Mouse (Mus musculus) hindbrain, embryonic 14.5 days (tissue): ENCODE measurements around the gene Gm45837. TPM values are rescaled to one million over a fixed set of nuclear protein-coding genes. Genes with fewer than 3 reads are reported as not detected.
A peak's percentile ranks its signal among the peaks of the same experiment; 100 is the strongest.

Experiments
- ATAC-seq: fragments of 200-750 bp; cut with Nextera tagmentation; 2 replicates; pipeline ENCODE4 v1.8.0; 2017; ENCODE audit warnings: moderate number of reproducible peaks, mild to moderate bottlenecking, moderate TSS enrichment, moderate library complexity; ENCODE audit not compliant: low FRiP score
- DNase-seq: peaks from one replicate; pipeline ENCODE4 v3.0.0-alpha.2; 2015; ENCODE audit warnings: low spot score
- H3K27ac ChIP-seq: fragments of 300-500 bp; sonication (generic); 2 replicates; pipeline ENCODE4 v1.5.1; 2014; ENCODE audit warnings: mild to moderate bottlenecking, moderate library complexity
- H3K27me3 ChIP-seq: fragments of 300-500 bp; sonication (generic); 2 replicates; pipeline ENCODE4 v1.6.1; 2014; ENCODE audit warnings: mild to moderate bottlenecking, low read length, mixed read lengths; ENCODE audit not compliant: control insufficient read depth, insufficient read depth
- H3K36me3 ChIP-seq: fragments of 300-500 bp; sonication (generic); replicated peaks from 2 replicates; pipeline ENCODE4 v1.6.1; 2014; ENCODE audit not compliant: control insufficient read depth, insufficient read depth
- H3K4me1 ChIP-seq: fragments of 300-500 bp; sonication (generic); replicated peaks from 2 replicates; pipeline ENCODE4 v1.6.1; 2014; ENCODE audit warnings: antibody characterized with exemption, low read length, mixed read lengths; ENCODE audit not compliant: control insufficient read depth, insufficient read depth
- H3K4me2 ChIP-seq: fragments of 300-500 bp; sonication (generic); replicated peaks from 2 replicates; pipeline ENCODE4 v1.6.1; 2014; ENCODE audit warnings: mild to moderate bottlenecking, moderate library complexity
- H3K4me3 ChIP-seq: fragments of 300-500 bp; sonication (generic); replicated peaks from 2 replicates; pipeline ENCODE4 v1.5.1; 2014; ENCODE audit warnings: mild to moderate bottlenecking, low read length
- H3K9ac ChIP-seq: fragments of 300-500 bp; sonication (generic); 2 replicates; pipeline ENCODE4 v1.6.1; 2014
- H3K9me3 ChIP-seq: fragments of 300-500 bp; sonication (generic); 2 replicates; pipeline ENCODE4 v1.6.1; 2016; ENCODE audit warnings: low read length; ENCODE audit not compliant: control insufficient read depth
- WGBS: fragments of 180-500 bp; shearing (Covaris S2); extraction: QIAGEN DNeasy Blood & Tissue Kit; methylation state at CpG from one replicate; pipeline ENCODE4 v1.1.7; 2014; 5-methylcytosine and 5-hydroxymethylcytosine counted together
- polyA plus RNA-seq: library from polyadenylated mRNA; unstranded; fragments of >200 nt; fragmentation: Nextera tagmentation; extraction: Ambion mirVana; gene quantifications from 2 replicates; pipeline ENCODE4 v1.2.1, GENCODE M21; 2014

Gene Gm45837
- polyA plus RNA-seq, 1 experiment from 2014 or later = not detected

DNA sequence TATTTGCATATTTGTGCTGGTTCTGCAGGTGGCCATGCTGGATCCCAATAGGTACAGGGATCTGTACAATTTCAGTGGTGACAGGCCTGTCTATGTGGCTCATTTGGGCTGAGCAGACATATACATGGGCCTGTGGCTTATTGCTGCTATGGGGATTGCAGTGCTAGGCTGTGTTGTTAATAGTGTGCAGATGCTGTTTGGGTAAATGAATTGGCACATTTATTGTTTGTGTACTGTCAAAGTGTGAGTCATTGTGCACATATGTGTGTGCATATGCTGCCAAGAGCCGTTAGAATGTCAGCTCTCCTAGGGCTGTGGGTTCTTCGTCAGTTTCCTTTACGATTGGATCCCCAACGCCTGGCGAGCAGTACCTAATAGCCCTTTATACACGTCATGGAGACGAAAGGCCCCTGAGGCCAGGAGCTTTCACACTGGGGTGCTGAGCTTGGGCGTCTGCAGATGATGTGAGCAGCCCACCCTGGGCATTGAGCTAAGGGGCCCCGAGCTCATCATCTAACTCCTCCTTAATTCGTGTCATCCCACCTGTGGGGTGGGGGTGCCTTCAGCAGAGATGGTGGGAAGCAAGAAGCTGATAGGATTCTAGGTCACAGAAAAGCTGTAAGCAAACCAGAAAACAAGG lies 33.9 kb upstream of the Gm45837 start:
- ATAC-seq (peak; percentile 31; the same call in 1 of the 2 replicates), DNase-seq (no peak)
- no peak overlapping the region for H3K27ac ChIP-seq

DNA sequence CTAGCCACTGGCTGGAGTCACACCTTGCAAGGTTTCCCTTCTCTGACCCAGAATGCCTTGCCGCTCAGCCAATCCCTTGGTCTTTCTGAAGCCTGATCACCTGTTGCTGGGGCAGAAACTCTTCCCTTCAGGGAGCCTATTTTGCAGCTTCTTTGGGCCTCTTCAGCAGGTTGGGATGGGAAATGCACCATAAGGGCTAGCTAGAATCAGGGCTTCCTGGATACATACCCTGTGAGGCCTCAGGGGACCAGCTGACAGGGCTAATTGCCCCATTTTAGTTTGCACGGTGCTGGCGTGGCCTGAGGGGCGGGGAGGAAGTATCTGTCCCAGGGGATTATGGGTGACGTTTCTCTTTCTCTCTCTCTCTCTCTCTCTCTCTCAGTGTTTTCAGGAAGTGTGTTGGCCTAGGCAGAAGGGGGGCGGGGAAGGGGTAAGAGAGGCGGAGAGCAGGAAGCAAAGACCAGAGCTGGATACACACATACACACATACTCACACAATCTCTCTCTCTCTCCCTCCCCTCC lies 32.9 kb upstream of the Gm45837 start:
- Histone ChIP-seq H3K4me2 (peak overlapping the region; percentile 24; the same call in 1 of the 2 replicates), H3K4me1 (0 out of 2 replicates have a peak, but pooled peaks cover 5% of the 10 kb centered on the region), H3K9me3 (no peaks in the 10 kb centered on the region), H3K27me3 (no peaks in the 10 kb centered on the region), H3K36me3 (no peaks in the 10 kb centered on the region), H3K9ac (no peak overlapping the region), H3K27ac (no peak overlapping the region), H3K4me3 (no peak overlapping the region)
- 36% methylated on average over 7 of the region's 7 CpGs for WGBS
- ATAC-seq = no peak
- DNase-seq = no peak

More for the DNA sequence above, 33.9 kb upstream of the Gm45837 start:
- H3K4me2 ChIP-seq = no peak overlapping the region
- H3K9me3 ChIP-seq = no peaks in the 10 kb centered on the region
- H3K4me3 ChIP-seq = no peak overlapping the region
- no peaks in the 10 kb centered on the region for H3K27me3 ChIP-seq
- H3K4me1 ChIP-seq = 0 out of 2 replicates have a peak, but pooled peaks cover 5% of the 10 kb centered on the region
- H3K9ac ChIP-seq = no peak overlapping the region
- no peaks in the 10 kb centered on the region for H3K36me3 ChIP-seq
- 66% methylated on average over 10 of the region's 10 CpGs for WGBS

DNA sequence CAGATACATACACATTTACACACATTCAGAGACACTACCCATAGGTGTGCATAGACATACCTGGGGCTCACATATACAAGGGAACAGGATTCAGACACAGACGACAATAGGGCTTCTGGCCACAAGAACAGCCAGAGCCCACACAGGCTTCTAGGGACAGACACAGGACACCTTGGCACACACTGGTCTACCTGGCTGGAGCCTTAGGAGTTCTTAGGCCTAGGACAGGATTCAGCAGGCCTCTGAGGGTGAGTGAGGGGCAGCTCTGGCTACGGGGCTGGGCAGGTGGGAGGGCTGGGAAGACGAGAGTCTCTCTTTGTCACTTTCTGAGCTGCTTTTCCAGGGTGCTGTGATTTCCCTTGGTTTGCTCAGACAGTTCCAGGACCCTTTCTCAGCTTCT lies 32.4 kb upstream of the Gm45837 start:
- Histone ChIP-seq H3K27ac (no peak overlapping the region; the same call in 1 of the 2 replicates), H3K9ac (no peak overlapping the region; the same call in 1 of the 2 replicates), H3K9me3 (no peaks in the 10 kb centered on the region), H3K27me3 (no peaks in the 10 kb centered on the region), H3K4me2 (peak overlapping the region; percentile 24; the same call in 1 of the 2 replicates), H3K36me3 (no peaks in the 10 kb centered on the region), H3K4me1 (0 out of 2 replicates have a peak, but pooled peaks cover 5% of the 10 kb centered on the region), H3K4me3 (no peak overlapping the region)
- no peak for DNase-seq
- no peak for ATAC-seq
- WGBS = 67% methylated on average over 3 of the region's 3 CpGs

DNA sequence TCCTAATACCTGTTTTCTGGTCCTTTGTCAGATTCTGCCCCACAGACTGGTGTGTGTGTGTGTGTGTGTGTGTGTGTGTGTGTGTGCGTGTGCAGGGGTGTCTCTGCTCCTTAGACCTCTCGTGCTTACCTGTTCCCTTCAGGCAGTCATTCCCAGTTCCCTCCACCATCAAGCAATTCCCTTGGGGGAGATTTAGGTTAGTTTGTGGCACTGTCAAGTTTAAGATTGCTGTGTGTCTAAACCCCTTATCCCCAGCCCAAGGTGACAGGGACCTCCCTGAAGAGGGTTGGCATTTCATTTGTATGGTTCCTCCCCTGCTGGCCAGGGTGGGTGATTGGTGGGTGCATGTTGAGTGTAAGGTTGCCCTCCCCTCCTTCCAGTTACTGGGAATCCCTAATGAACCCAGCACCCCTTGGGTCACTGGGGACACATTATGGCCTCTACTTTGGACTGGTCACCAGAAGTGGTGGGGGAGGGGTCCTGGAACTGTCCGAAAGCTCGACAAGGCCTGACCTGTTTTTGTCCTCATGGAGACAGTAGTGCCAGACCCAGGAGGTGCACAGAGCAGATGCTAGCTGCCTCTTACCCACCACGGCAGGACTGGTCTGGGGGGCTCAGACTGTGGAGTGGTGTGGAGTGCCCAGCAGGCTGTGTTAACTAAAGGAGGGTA lies 31.8 kb upstream of the Gm45837 start:
- H3K4me1 ChIP-seq = 0 out of 2 replicates have a peak, but pooled peaks cover 2% of the 10 kb centered on the region
- no peaks in the 10 kb centered on the region for H3K27me3 ChIP-seq
- 64% methylated on average over 5 of the region's 5 CpGs for WGBS
- no peak overlapping the region for H3K4me2 ChIP-seq
- H3K4me3 ChIP-seq = no peak overlapping the region
- no peaks in the 10 kb centered on the region for H3K9me3 ChIP-seq
- H3K27ac ChIP-seq = no peak overlapping the region; the same call in 1 of the 2 replicates
- no peak for DNase-seq
- H3K9ac ChIP-seq = no peak overlapping the region
- no peaks in the 10 kb centered on the region for H3K36me3 ChIP-seq
- ATAC-seq = no peak

DNA sequence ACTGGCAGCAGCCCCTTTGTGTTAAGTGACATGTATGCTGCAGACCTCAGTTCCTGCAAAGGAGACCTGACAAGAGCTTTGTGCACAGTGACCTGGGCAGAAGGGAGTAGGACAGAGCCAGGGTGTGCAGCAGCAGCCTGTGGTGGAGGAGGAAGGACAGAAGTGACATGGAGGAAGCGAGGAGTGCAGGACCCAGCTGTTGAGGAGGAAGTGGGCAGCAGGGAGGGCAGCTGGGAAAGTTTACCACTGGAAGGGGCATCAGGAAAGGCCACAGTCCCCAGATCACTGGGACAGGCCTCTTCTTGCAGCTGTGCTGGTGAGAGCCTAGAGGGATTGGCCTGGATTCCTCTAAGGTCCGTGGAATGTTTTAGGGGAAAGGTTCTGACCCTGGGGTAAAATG lies 31.0 kb upstream of the Gm45837 start:
- H3K27ac ChIP-seq = no peak overlapping the region
- H3K27me3 ChIP-seq = no peaks in the 10 kb centered on the region
- no peaks in the 10 kb centered on the region for H3K9me3 ChIP-seq
- H3K9ac ChIP-seq = no peak overlapping the region
- no peak overlapping the region for H3K4me2 ChIP-seq
- no peak overlapping the region for H3K4me3 ChIP-seq
- ATAC-seq (no peak), DNase-seq (no peak)
- no peaks in the 10 kb centered on the region for H3K36me3 ChIP-seq
- WGBS = 67% methylated on average over 2 of the region's 2 CpGs
- H3K4me1 ChIP-seq = no peaks in the 10 kb centered on the region

DNA sequence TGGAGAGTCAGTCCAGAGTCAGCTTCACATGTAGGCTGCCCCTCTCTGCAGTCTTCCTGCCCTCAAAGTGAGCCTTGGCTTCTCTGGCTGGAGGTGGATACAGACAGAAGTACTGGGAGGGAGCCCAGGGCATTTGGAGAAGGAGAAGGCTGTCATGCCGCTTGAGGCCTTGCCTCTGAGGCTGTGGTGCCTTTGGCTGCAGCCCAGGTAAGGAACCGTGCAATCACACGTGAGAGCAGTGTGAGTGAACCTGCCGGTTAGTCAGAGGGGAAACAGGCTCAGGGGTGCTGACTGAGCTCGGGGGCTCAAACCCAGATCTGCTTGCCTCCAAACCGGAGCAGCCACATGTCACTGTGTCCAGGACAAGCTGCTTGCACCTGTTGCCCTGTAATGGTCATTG lies 29.2 kb upstream of the Gm45837 start:
- no peaks in the 10 kb centered on the region for H3K27me3 ChIP-seq
- WGBS = 90% methylated on average over 6 of the region's 6 CpGs
- H3K27ac ChIP-seq = no peak overlapping the region
- no peaks in the 10 kb centered on the region for H3K36me3 ChIP-seq
- no peak for DNase-seq
- no peaks in the 10 kb centered on the region for H3K9me3 ChIP-seq
- no peaks in the 10 kb centered on the region for H3K4me1 ChIP-seq
- no peak for ATAC-seq
- H3K9ac ChIP-seq = no peak overlapping the region
- H3K4me3 ChIP-seq = no peak overlapping the region
- no peak overlapping the region for H3K4me2 ChIP-seq

DNA sequence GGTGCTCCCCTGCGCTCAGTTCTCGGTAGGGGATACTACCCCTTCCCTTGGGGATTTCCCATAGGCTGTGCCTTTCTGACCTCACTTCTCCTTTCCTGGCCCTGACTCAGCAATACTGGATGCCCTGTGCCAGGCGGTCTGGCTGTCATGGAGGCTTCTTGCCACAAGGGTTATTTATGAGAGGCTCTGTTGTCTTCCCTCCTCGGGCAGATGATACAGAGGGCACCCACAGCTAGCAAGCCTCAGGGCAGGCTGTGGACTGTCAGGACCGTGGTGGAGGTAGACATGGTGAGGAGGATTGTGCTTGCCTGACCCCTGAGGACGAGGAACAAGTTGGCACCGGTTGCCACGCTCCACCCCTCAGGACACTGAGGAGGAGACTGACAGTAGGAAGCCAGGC lies 28.3 kb upstream of the Gm45837 start:
- H3K36me3 ChIP-seq = no peaks in the 10 kb centered on the region
- H3K27ac ChIP-seq = no peak overlapping the region
- whole genome bisulfite sequencing = 72% methylated on average over 8 of the region's 8 CpGs
- DNase-seq (no peak), ATAC-seq (no peak)
- H3K27me3 ChIP-seq = no peaks in the 10 kb centered on the region
- no peaks in the 10 kb centered on the region for H3K4me1 ChIP-seq
- no peak overlapping the region for H3K4me3 ChIP-seq
- H3K4me2 ChIP-seq = no peak overlapping the region
- H3K9ac ChIP-seq = no peak overlapping the region
- H3K9me3 ChIP-seq = no peaks in the 10 kb centered on the region

DNA sequence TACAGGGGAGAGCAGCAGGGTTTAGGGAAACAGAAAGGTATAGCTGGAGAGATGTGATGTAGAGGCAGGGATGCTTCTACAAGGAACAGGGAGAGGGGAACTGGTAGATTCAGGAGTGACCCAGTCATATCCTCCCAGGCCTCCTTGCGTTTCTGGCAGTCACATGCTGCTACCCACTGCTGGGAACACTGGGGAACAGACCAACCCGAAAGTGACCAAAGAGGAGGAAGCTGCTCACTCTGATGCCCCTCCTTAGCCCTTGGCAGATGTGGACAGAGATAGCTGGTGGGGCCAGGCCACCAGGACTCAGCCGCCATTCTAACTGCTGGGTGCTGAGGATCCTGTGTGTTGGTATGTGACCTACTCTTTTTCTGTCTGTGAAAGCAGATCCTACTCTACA lies 26.9 kb upstream of the Gm45837 start:
- H3K9me3 ChIP-seq = no peaks in the 10 kb centered on the region
- H3K4me1 ChIP-seq = no peaks in the 10 kb centered on the region
- ATAC-seq (no peak), DNase-seq (no peak)
- no peak overlapping the region for H3K4me2 ChIP-seq
- H3K4me3 ChIP-seq = no peak overlapping the region
- no peak overlapping the region for H3K27ac ChIP-seq
- no peak overlapping the region for H3K9ac ChIP-seq
- 64% methylated on average over 3 of the region's 3 CpGs for WGBS
- no peaks in the 10 kb centered on the region for H3K36me3 ChIP-seq
- H3K27me3 ChIP-seq = no peaks in the 10 kb centered on the region

DNA sequence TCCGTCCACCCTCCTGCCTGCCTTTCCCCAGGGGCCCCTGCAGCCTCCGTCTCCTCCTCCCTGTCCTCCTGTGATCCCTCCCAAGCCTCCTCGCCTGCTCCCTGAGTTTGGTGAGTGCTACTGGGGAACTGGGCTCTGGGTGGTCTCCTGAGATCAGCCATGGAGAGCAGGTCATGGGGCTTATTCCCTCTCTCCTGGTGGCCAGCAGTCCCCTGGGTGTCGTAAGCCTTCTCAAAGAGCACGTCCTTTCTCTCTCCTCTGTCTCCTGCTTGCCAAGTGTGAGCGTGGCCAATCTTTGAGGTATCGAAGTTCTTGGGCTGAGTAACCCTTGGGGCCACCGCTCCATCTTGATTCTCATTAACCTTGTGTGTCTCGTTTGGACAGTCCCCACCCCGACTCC lies 25.8 kb upstream of the Gm45837 start:
- Histone ChIP-seq H3K9ac (no peak overlapping the region), H3K4me1 (no peaks in the 10 kb centered on the region), H3K27ac (no peak overlapping the region), H3K4me3 (no peak overlapping the region), H3K27me3 (no peaks in the 10 kb centered on the region), H3K4me2 (no peak overlapping the region), H3K9me3 (no peaks in the 10 kb centered on the region), H3K36me3 (no peaks in the 10 kb centered on the region)
- ATAC-seq (no peak), DNase-seq (no peak)
- WGBS = 73% methylated on average over 10 of the region's 10 CpGs
